Mouse (Mus musculus) layer of hippocampus, adult 18-20 months (tissue): Measurements from ENCODE around the gene Tln2. TPM values are rescaled to one million over a fixed set of nuclear protein-coding genes. Genes with fewer than 3 reads are reported as not detected.

ENCODE experiments used
- DNase-seq, 2 experiments: peaks; one replicate each; pipeline ENCODE4 v3.0.0; 2022; ENCODE audit warnings: low spot score in 2 of 2
- long read RNA-seq: library from polyadenylated mRNA; stranded (forward); transcript quantifications from one replicate; pipeline ENCODE4 v2.0.0, GENCODE M21; 2021
- total RNA-seq, 2 experiments: library from RNA; stranded (reverse); gene quantifications; 2 replicates each; pipeline ENCODE4 v1.2.3; 2021

The Tln2 gene
- total RNA-seq = 10 to 100 TPM; 80.6 to 94.3 TPM
- long read RNA-seq, partial matches to known transcripts = 20 of 43 reads
- long read RNA-seq, other reads (novel, unspliced or antisense) = 23 of 43 reads

- DNase-seq = no peak
Observed at GRCm38 (mm10) chr9:67559603-67560002, at the start of gene Tln2. TSS of gene Tln2 (minus strand) at chr9:67559703.

GRCm38 (mm10) chr9:67609226-67609625 is 49.7 kb upstream of the Tln2 start:
- no peak for DNase-seq

- no peak for DNase-seq
Observed at GRCm38 (mm10) chr9:67607786-67608366, 48.4 kb upstream of the Tln2 start.

GRCm38 (mm10) chr9:67607268-67607667 is 47.8 kb upstream of the Tln2 start:
- DNase-seq = no peak

- DNase-seq = no peak
Observed at GRCm38 (mm10) chr9:67605867-67606435, 46.4 kb upstream of the Tln2 start.

GRCm38 (mm10) chr9:67604940-67605339 is 45.4 kb upstream of the Tln2 start:
- DNase-seq = no peak

GRCm38 (mm10) chr9:67602347-67602746 is 42.8 kb upstream of the Tln2 start:
- no peak for DNase-seq

- DNase-seq = peak in 1 of 2 experiments; percentile 37
Observed at GRCm38 (mm10) chr9:67595221-67595620, 35.7 kb upstream of the Tln2 start.

- no peak for DNase-seq
Observed at GRCm38 (mm10) chr9:67593469-67594141, 34.1 kb upstream of the Tln2 start.

- no peak for DNase-seq
Observed at GRCm38 (mm10) chr9:67592726-67593125, 33.2 kb upstream of the Tln2 start.

- DNase-seq = peak in 1 of 2 experiments; percentile 35
Observed at GRCm38 (mm10) chr9:67587111-67587510, 27.6 kb upstream of the Tln2 start.

- DNase-seq = no peak
Observed at GRCm38 (mm10) chr9:67586489-67586888, 27.0 kb upstream of the Tln2 start.

GRCm38 (mm10) chr9:67584871-67585270 is 25.4 kb upstream of the Tln2 start:
- no peak for DNase-seq

- DNase-seq = no peak
Observed at GRCm38 (mm10) chr9:67581581-67582280, 22.2 kb upstream of the Tln2 start.

GRCm38 (mm10) chr9:67579541-67579940 is 20.0 kb upstream of the Tln2 start:
- no peak for DNase-seq

- DNase-seq = no peak
Observed at GRCm38 (mm10) chr9:67574721-67575248, 15.3 kb upstream of the Tln2 start.

- DNase-seq = peak in 1 of 2 experiments; percentile 19
Observed at GRCm38 (mm10) chr9:67573683-67573979, 14.1 kb upstream of the Tln2 start.

- DNase-seq = peak in 1 of 2 experiments; percentile 39
Observed at GRCm38 (mm10) chr9:67572790-67573682, 13.5 kb upstream of the Tln2 start.

- no peak for DNase-seq
Observed at GRCm38 (mm10) chr9:67565801-67566258, 6.3 kb upstream of the Tln2 start.

GRCm38 (mm10) chr9:67549811-67550501 is 9.5 kb downstream of the Tln2 start:
- DNase-seq = no peak
